Mouse (Mus musculus): Measurements from ENCODE around the gene Atrn.

DNA sequence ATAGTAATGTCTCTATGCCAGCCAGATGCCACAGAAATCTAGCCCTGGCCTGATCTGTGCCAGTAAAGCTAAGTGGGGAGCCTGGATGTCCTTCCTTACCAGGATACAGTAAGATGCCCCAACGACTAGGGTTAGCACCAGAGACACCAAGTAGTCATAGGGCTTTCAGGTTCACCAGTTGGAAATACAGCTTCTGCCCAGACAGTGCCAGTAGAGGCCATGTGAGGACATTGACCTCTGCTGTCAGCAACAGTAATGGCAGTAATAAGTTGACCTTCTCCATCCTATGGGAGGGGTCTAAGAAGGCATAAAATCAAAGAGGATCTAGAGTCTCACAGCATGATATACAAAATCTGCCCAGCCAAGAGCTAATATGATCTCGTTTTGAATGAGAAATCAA is 43.5 kb downstream of the Atrn start:
- TF ChIP-seq GATA1 (IDR thresholded peaks at IDR 0.05; ENCODE audit: low read length) (no peak), TAL1 (IDR thresholded peaks at IDR 0.05; ENCODE audit: low read length) (no peak)
